Mouse (Mus musculus): ENCODE results near the gene Usp50. TPM values are rescaled to one million over a fixed set of nuclear protein-coding genes. Genes with fewer than 3 reads are reported as not detected.
A peak's percentile ranks its signal among the peaks of the same experiment; 100 is the strongest.

The Usp50 gene
- total RNA-seq (2015) (0.24 and 0.54 TPM in 2 replicates), total RNA-seq (2017) (0.12 and 0.14 TPM in 2 replicates)

DNA sequence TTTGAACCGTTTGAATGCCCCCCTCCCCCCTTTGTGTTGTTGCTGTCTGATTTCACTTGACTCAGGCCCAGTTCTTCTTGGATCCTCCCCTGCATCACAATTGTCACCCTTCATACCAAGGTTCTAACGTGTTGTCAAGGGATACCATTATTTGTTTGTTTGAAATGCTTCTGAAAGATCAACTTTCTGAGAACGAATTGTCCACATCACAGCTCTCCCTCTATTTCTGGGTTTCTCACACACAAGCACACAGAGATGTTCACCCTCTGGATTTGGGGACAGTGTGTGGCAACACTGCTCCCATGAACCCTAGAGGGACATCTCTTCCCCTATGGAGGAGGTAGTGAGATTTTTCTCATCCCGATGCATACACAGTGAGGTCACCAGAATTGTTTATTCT is at the start of gene Usp50:
TSS of gene Usp50 (minus strand) at position 101 of the 400 bp plus-strand sequence.
- ATAC-seq (replicated peaks; ENCODE audit: poor library complexity): no peak

DNA sequence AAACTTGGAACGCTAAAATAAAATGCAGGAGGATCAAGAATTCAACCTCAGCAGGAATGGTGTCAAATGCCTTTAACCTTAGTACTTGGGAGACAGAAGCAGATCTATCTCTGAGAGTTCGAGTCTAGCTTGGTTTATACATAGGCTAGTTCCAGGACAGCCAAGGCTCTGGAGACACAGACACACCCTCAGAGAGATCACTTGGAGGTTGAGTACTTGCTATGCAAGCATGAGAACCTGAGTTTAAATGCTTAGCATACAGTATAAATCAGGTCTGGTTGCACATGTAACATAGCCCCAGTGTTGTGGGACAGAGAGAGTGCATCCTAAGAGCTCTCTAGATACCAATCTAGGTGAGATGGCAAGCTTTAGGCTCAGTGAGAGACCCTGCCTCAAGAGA is 34.1 kb upstream of the Usp50 start:
- no peak for ATAC-seq (replicated peaks; ENCODE audit: poor library complexity)

GRCm38 (mm10) chr2:126816644-126817347 is 33.5 kb upstream of the Usp50 start:
- ATAC-seq (replicated peaks; ENCODE audit: poor library complexity): peak; percentile 80

GRCm38 (mm10) chr2:126815822-126816221 is 32.6 kb upstream of the Usp50 start:
- peak; percentile 54 for ATAC-seq (replicated peaks; ENCODE audit: poor library complexity)

DNA sequence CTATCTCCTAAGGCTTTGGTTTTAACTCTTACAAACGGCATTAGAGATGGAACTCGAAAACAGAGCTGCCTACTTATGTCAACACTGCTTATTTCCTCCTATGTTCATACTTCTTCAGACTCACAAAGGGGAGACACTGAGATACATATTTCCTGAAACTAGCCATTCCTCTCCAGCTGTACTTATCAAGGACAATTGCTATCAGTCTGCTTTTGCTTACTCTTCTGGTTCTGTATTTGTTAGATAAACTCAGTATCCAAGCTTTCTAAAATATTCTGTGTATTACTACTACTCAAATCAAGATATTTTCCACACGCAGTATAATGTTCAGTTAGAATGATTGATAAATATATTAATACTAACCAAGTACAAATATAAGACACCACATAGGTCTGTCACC is 18.7 kb upstream of the Usp50 start:
- ATAC-seq (replicated peaks; ENCODE audit: poor library complexity): no peak

GRCm38 (mm10) chr2:126798455-126798854 is 15.2 kb upstream of the Usp50 start:
- no peak for ATAC-seq (replicated peaks; ENCODE audit: poor library complexity)

DNA sequence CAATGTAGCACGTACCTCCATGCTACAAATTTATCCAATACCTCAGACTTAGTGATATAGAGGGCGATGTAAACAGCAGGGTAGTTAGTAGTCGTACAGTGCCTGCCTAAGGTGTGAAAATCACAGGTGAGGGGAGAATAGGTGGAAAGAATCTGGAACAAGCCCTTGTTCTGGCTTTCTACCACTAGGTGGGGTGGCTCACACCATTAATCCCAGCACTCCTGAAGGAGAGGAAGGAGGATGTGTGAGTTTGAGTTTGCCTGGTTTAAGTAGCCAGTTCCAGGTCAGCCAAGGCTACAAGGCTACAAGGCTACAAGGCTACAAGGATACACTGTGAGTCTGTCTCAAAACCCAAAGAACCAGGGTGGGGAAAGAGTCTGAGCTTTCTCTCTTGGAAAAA is 12.4 kb upstream of the Usp50 start:
- no peak for ATAC-seq (replicated peaks; ENCODE audit: poor library complexity)

GRCm38 (mm10) chr2:126792611-126793010 is 9.3 kb upstream of the Usp50 start:
- ATAC-seq (replicated peaks; ENCODE audit: poor library complexity): no peak

DNA sequence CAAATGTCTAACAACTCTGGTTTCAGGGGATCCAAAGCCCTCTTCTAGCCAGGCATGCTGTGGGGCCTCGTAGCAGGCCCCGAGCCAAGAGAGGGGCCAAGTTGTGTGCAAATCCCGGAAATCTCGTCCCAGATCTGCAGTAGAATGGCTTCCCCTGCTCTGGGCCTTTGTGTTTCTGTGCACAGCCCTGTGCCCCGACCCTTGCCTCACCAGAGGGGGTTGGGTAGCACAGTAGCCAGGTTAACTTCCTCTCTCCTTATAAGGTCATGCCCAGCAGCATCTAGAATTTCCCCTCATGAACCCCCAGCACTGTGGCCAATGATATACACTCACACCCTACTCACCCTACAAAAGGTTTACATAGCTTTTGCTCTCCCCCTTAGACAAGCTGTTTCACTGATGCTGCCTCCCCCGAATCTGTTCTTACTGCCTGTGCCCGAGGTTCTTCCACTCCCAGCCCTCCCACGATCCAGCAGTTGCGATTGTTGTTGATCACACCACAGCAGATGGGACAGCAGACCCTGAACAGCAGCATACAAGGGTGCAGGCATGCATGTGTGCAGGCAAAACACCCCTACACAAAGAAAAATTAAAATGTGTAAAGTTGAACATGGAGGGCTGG is 4.6 kb upstream of the Usp50 start:
- ATAC-seq (replicated peaks; ENCODE audit: poor library complexity): peak; percentile 60

DNA sequence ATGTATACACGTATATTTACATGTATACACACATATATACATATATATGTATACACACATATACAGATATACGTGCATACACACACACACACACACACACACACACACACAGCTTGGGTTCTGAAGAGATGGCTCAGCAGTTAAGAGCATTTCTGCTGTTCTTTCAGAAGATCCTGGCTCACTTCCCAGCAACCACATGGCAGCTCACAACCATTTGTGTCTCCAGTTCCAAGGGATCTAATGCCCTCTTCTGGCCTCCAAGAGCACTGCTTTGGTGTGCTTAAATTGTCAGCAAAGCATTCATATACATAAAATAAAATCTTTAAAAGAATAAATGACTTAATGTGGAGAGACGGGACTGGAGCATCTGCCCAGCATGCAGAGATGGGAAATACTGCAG is 837 bp downstream of the Usp50 start:
- ATAC-seq (replicated peaks; ENCODE audit: poor library complexity): peak; percentile 90

GRCm38 (mm10) chr2:126781478-126781877 is 1.8 kb downstream of the Usp50 start:
- no peak for ATAC-seq (replicated peaks; ENCODE audit: poor library complexity)

GRCm38 (mm10) chr2:126780286-126780685 is 3.0 kb downstream of the Usp50 start:
- ATAC-seq (replicated peaks; ENCODE audit: poor library complexity): no peak

DNA sequence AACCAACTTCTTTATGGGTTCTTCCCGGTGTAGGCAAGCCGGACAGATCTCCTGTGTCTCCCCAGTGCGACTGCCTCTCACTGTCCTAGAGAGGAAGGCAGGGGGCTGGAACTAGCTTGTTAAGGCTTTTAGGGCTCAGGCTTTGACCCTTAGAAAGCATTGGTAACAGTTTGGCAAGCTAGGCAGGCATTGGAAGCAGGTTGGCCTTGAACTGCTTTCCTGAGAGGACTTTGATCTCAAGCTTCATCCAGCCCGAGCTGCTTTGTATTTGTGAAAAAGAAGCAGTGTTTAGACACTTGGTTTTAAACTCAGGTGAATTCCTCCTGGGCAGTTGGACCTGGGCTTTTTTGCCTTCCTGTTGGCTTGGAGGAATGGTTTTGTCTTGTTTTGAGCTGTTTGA is 4.5 kb downstream of the Usp50 start:
- ATAC-seq (replicated peaks; ENCODE audit: poor library complexity): no peak

DNA sequence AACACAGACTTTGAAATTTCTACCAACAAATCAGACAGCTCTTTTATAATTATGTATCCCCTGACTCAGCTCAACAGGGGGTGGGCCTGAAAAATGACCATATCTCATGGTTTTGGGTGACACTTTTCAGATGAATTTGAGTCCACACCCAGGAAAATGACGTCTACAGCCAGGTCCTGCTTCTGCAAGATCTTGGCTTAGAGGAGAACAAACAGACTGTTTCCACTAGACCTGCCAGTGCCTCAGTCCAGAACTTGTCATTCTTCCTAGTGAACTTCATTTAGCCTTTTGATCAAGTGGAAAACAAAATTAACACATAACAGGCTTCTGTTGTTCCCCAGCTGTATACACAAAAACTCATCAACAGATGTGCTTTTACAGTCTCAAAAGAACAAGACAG is 6.9 kb downstream of the Usp50 start:
- no peak for ATAC-seq (replicated peaks; ENCODE audit: poor library complexity)

- no peak for ATAC-seq (replicated peaks; ENCODE audit: poor library complexity)
Measured at GRCm38 (mm10) chr2:126775951-126776350, 7.3 kb downstream of the Usp50 start.

GRCm38 (mm10) chr2:126772217-126772616 is 11.1 kb downstream of the Usp50 start:
- ATAC-seq (replicated peaks; ENCODE audit: poor library complexity): 0 out of 2 replicates have a peak, but pooled peaks have one; percentile 23

DNA sequence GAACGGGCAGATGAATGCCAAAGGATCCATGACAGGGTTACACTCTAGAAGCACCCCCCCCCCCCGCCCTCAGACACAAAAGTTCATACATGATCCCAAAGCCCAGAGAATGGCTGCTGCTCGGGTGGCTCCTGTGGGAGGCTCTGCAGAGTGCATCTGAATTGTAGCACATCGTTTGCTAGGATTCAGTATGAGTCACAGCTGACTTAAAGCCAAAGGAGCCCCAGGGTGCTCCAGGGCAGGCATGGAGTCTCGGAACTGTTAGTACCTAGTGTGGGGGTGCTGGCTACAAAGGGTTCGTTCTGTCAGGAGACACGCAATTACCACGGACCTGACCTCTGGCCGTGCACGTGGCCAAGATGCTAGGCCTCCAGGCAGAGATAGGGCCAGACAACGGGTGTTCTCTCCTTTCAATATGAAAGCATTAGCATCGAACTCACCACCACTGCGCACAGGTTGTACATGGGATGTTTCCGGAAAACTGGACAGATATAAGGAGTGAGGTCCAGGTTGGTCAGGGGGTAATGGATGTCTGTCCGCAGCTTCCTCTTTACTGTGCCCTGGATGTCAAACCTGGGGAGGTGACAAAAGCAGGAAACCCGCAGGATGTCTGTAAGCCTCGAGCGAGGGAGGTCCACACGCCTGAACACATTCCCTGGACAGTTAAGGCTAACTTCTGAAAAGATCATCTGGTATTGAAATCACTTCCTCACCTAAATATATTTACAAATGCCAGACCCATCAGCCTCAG is 13.7 kb downstream of the Usp50 start:
- ATAC-seq (replicated peaks; ENCODE audit: poor library complexity): 0 out of 2 replicates have a peak, but pooled peaks have one; percentile 51

- no peak for ATAC-seq (replicated peaks; ENCODE audit: poor library complexity)
Measured at GRCm38 (mm10) chr2:126768194-126768593, 15.1 kb downstream of the Usp50 start.

GRCm38 (mm10) chr2:126767599-126767998 is 15.7 kb downstream of the Usp50 start:
- no peak for ATAC-seq (replicated peaks; ENCODE audit: poor library complexity)

GRCm38 (mm10) chr2:126765867-126766582 is 17.2 kb downstream of the Usp50 start:
- peak; percentile 31 for ATAC-seq (replicated peaks; ENCODE audit: poor library complexity)

DNA sequence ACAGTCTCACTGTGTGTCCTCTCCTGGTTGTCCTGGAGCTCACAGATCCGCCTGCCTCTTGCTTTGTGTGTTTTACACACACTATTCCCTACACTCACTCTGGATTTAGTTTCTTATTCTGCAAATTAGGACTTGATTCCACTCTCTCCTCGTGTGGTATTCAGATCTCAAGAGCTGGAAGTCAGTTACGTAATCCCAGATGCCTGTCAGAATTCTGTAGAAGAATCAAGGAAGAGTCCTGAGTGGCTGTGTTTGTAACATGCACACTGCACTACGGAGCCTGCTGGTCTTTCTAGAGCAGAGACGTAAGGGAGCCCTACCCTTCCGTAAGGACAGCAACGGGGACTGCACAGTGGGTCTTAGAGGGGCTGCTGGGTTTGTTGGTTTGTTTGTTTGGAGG is 23.9 kb downstream of the Usp50 start:
- no peak for ATAC-seq (replicated peaks; ENCODE audit: poor library complexity)

Measured in megakaryocyte progenitor cell, adult 5-6 weeks (primary cell).